Mouse (Mus musculus) liver, postnatal 0 days (tissue): ENCODE measurements around the gene Adcy9.

Experiments used
- CTCF ChIP-seq: sonication (generic); IDR thresholded peaks from 2 replicates; pipeline ENCODE4 v1.5.1; 2016; ENCODE audit warnings: antibody characterized with exemption, low read depth
- EP300 ChIP-seq: IDR thresholded peaks from 2 replicates; pipeline ENCODE4 v1.6.1; 2016; ENCODE audit warnings: antibody characterized with exemption, low read depth, mild to moderate bottlenecking

- TF ChIP-seq CTCF: no peak
- TF ChIP-seq EP300: no peak
These were observed 21.5 kb downstream of the Adcy9 start for GRCm38 (mm10) chr16:4398782-4399181.
